Comparison of ENCODE assay signal across 29 mouse cellular contexts in genomic region chr4:126759435-126759834, GRCm38 (mm10). TPM values are rescaled to one million over a fixed set of nuclear protein-coding genes. Genes with fewer than 3 reads are reported as not detected.
A peak's percentile ranks its signal among the peaks of the same experiment; 100 is the strongest.
DNase-seq lines count a peak whose midpoint lies in the region; ATAC-seq and TF ChIP-seq lines count a peak whose summit lies in the region.
"Had no signal": no experiment of that assay in that cellular context is flagged by ENCODE, and none has a peak within 500 bp of the region (broad histone marks: within the 10 kb centered on the region; RNA-seq: fewer than 3 reads in every experiment).

No protein-coding gene starts in this region.

- no peaks in the 10 kb centered on the region for H3K9me3 ChIP-seq in MEL (replicated peaks; ENCODE audit: insufficient read depth, low read length)
- H3K9me3 ChIP-seq: embryonic facial prominence, embryonic 12.5 days; embryonic facial prominence, embryonic 15.5 days; heart, embryonic 12.5 days; heart, embryonic 15.5 days; hindbrain, embryonic 12.5 days; hindbrain, embryonic 15.5 days had no signal

- no peak for TF ChIP-seq CTCF in MEL (IDR thresholded peaks at IDR 0.05 in 2 of 3, conservative IDR thresholded peaks at IDR 0.05 in 1 of 3; ENCODE audit: control insufficient read depth in 1 of 3, insufficient read depth in 1 of 3, low read depth in 2 of 3, low read length in 3 of 3, poor library complexity in 1 of 3, severe bottlenecking in 1 of 3)

- intact Hi-C loops in left cerebral cortex, postnatal 10 days (cut with DNase I), result no loop called here

- H3K27me3 ChIP-seq in MEL (ENCODE audit: control insufficient read depth in 1 of 2, insufficient read depth in 2 of 2, low read length in 2 of 2), result no peaks in the 10 kb centered on the region
- H3K27me3 ChIP-seq: embryonic facial prominence, embryonic 12.5 days; embryonic facial prominence, embryonic 15.5 days; heart, embryonic 12.5 days; heart, embryonic 15.5 days; hindbrain, embryonic 12.5 days; hindbrain, embryonic 15.5 days; Patski had no signal

- no peak for TF ChIP-seq POLR2A in MEL (IDR thresholded peaks at IDR 0.05; ENCODE audit: control insufficient read depth in 1 of 2, insufficient read depth in 1 of 2, low read depth in 1 of 2, low read length in 2 of 2, poor library complexity in 1 of 2)

- TF ChIP-seq EP300 in MEL (IDR thresholded peaks at IDR 0.05; ENCODE audit: low read depth in 1 of 2, low read length in 2 of 2), result no peak

- TF ChIP-seq RAD21 in MEL (IDR thresholded peaks at IDR 0.05; ENCODE audit: low read depth, low read length), result no peak

- peak; percentile 46; the same call in 1 of the 2 replicates for ATAC-seq in granulocyte monocyte progenitor cell, adult 5-6 weeks (replicated peaks; ENCODE audit: poor library complexity, severe bottlenecking)
- ATAC-seq: forebrain, embryonic 14.5 days; forebrain, postnatal 0 days; intestine, embryonic 16.5 days; Patski had no signal

- DNase-seq in A20 (ENCODE audit: low read depth, low spot score), result peak; percentile 52
- peak; percentile 57 for DNase-seq in MEL (ENCODE audit: low read depth, low spot score)
- DNase-seq in layer of hippocampus, postnatal 10 days (ENCODE audit: low spot score in 2 of 2), result no peak
- DNase-seq in spleen, postnatal 36 days (ENCODE audit: low spot score in 2 of 2), result no peak
- no peak for DNase-seq in left cerebral cortex, postnatal 10 days (ENCODE audit: extremely low spot score in 1 of 2, low spot score in 2 of 2)
- DNase-seq: adrenal gland, postnatal 10 days; adrenal gland, postnatal 36 days; B cell, adult 2 months; cerebellum, adult 18-20 months; cerebellum, adult 9-10 months; cerebellum, postnatal 14 days; forebrain, postnatal 0 days; gastrocnemius, postnatal 25 days; heart, postnatal 14 days; heart, postnatal 4 days; kidney, adult 18-20 months had no signal

- H3K4me3 ChIP-seq in MEL (ENCODE audit: control insufficient read depth in 1 of 2, insufficient read depth in 1 of 2, low read depth in 2 of 2, low read length in 2 of 2), result no peak overlapping the region
- H3K4me3 ChIP-seq: embryonic facial prominence, embryonic 12.5 days; embryonic facial prominence, embryonic 15.5 days; heart, embryonic 12.5 days; heart, embryonic 15.5 days; hindbrain, embryonic 12.5 days; hindbrain, embryonic 15.5 days had no signal

- H3K79me2 ChIP-seq in MEL (ENCODE audit: control insufficient read depth, insufficient read depth, low read length, poor library complexity), result no peaks in the 10 kb centered on the region

- H3K36me3 ChIP-seq in MEL (ENCODE audit: control insufficient read depth in 1 of 2, insufficient read depth in 2 of 2, low read length in 2 of 2), result peaks cover 2% of the 10 kb centered on the region in 2 experiments; a peak in 2 of 4 replicates

- H3K27ac ChIP-seq in MEL (ENCODE audit: control insufficient read depth, low read depth, low read length), result no peak overlapping the region
- H3K27ac ChIP-seq: embryonic facial prominence, embryonic 12.5 days; embryonic facial prominence, embryonic 15.5 days; heart, embryonic 15.5 days; hindbrain, embryonic 12.5 days; hindbrain, embryonic 15.5 days had no signal

- H3K4me1 ChIP-seq in MEL (ENCODE audit: control insufficient read depth in 1 of 2, insufficient read depth in 2 of 2, low read length in 2 of 2), result 0 out of 4 replicates have a peak, but pooled peaks cover 0 to 2% of the 10 kb centered on the region in 2 experiments

- no peak overlapping the region for H3K9ac ChIP-seq in MEL (ENCODE audit: control insufficient read depth, low read depth, low read length, poor library complexity, severe bottlenecking)
- H3K9ac ChIP-seq: embryonic facial prominence, embryonic 12.5 days; embryonic facial prominence, embryonic 15.5 days; forebrain, postnatal 0 days; heart, embryonic 12.5 days; heart, embryonic 15.5 days; hindbrain, embryonic 12.5 days; hindbrain, embryonic 15.5 days had no signal

TF ChIP-seq in MEL, 35 proteins besides CTCF, POLR2A, EP300 and RAD21:
- TF ChIP-seq USF1 (IDR thresholded peaks at IDR 0.05; ENCODE audit: low read depth, low read length) (no peak), BHLHE40 (IDR thresholded peaks at IDR 0.05; ENCODE audit: borderline replicate concordance, low read depth, low read length) (no peak), NRF1 (IDR thresholded peaks at IDR 0.05; ENCODE audit: insufficient read depth, low read depth, low read length, poor library complexity, severe bottlenecking) (no peak), TCF12 (IDR thresholded peaks at IDR 0.05; ENCODE audit: low read depth, low read length) (no peak), CHD1 (IDR thresholded peaks at IDR 0.05; ENCODE audit: low read depth, low read length) (no peak)

RNA-seq across cellular contexts. Expression of gene AU040320, which starts 6.1 kb away (rescaled TPM):
- total RNA-seq in MEL (2012; rRNA removed), result 9.7 and 10.2 TPM in 2 replicates
- polyA plus RNA-seq in MEL (2012; ENCODE audit: insufficient read depth in 1 of 2, insufficient read length in 2 of 2, low read depth in 1 of 2, low replicate concordance in 2 of 2, missing spikeins in 1 of 2), result 10 to 100 TPM in 1 of 2 experiments, not detected in 1; 17.1 TPM
- total RNA-seq in granulocyte monocyte progenitor cell, adult 5-6 weeks (2014; fragmentation: Nextera tagmentation), result 15.4 and 16.2 TPM in 2 replicates
- total RNA-seq in granulocyte monocyte progenitor cell, adult 5-6 weeks (2017), result 13.2 and 16.8 TPM in 2 replicates
- total RNA-seq in layer of hippocampus, postnatal 10 days (2021), result 10 to 100 TPM; 48.1 to 48.9 TPM
- total RNA-seq in left cerebral cortex, postnatal 10 days (2021), result 10 to 100 TPM; 54.6 to 57.3 TPM

RNA-seq across cellular contexts. Expression of gene Ncdn, which starts 6.2 kb away (rescaled TPM):
- 24.3 and 27.3 TPM in 2 replicates for total RNA-seq in MEL (2012; rRNA removed)
- 10 to 100 TPM in 1 of 2 experiments, not detected in 1; 36.2 TPM for polyA plus RNA-seq in MEL (2012; ENCODE audit: insufficient read depth in 1 of 2, insufficient read length in 2 of 2, low read depth in 1 of 2, low replicate concordance in 2 of 2, missing spikeins in 1 of 2)
- total RNA-seq in granulocyte monocyte progenitor cell, adult 5-6 weeks (2014; fragmentation: Nextera tagmentation), result 13.0 and 17.9 TPM in 2 replicates
- 6.3 and 10.1 TPM in 2 replicates for total RNA-seq in granulocyte monocyte progenitor cell, adult 5-6 weeks (2017)
- 100 to 1,000 TPM; 742 to 746 TPM for total RNA-seq in layer of hippocampus, postnatal 10 days (2021)
- 100 to 1,000 TPM; 694 to 719 TPM for total RNA-seq in left cerebral cortex, postnatal 10 days (2021)

RNA-seq across cellular contexts. Expression of gene Tfap2e, which starts 23.4 kb away (rescaled TPM):
- not detected in 2 replicates for total RNA-seq in MEL (2012; rRNA removed)
- under 1 TPM in 1 of 2 experiments, not detected in 1; 0.03 TPM for polyA plus RNA-seq in MEL (2012; ENCODE audit: insufficient read depth in 1 of 2, insufficient read length in 2 of 2, low read depth in 1 of 2, low replicate concordance in 2 of 2, missing spikeins in 1 of 2)
- total RNA-seq in granulocyte monocyte progenitor cell, adult 5-6 weeks (2014; fragmentation: Nextera tagmentation), result not detected in 2 replicates
- total RNA-seq in granulocyte monocyte progenitor cell, adult 5-6 weeks (2017), result not detected in 2 replicates
- total RNA-seq in layer of hippocampus, postnatal 10 days (2021), result not detected
- total RNA-seq in left cerebral cortex, postnatal 10 days (2021), result not detected
- total RNA-seq: adrenal gland, adult 18-20 months; adrenal gland, postnatal 10 days; adrenal gland, postnatal 36 days; gastrocnemius, adult 8-10 months; gastrocnemius, postnatal 25 days; heart, postnatal 14 days; heart, postnatal 4 days had no signal
- polyA plus RNA-seq: embryonic facial prominence, embryonic 12.5 days; gonadal fat pad, adult 2 months; heart, embryonic 12.5 days; heart, embryonic 15.5 days; intestine, embryonic 16.5 days; Patski had no signal

Comparison
In these comparisons a context has a peak if more than half of its experiments do, and no peak if none do; other contexts are left out.
1. DNase-seq: peak in A20 (single experiment) and MEL (single experiment); none in layer of hippocampus, postnatal 10 days (0 of 2), spleen, postnatal 36 days (0 of 2) and left cerebral cortex, postnatal 10 days (0 of 2).
2. RNA of gene Ncdn, which starts 6.2 kb away (total RNA-seq): 742 to 746 TPM in layer of hippocampus, postnatal 10 days and 694 to 719 TPM in left cerebral cortex, postnatal 10 days; 24.3 to 27.3 TPM in MEL and 6.3 to 17.9 TPM in granulocyte monocyte progenitor cell, adult 5-6 weeks; every median in the first group is over 10 times any median in the second.